Mouse (Mus musculus) G1E (cell line): ENCODE measurements around the gene H3f3b. TPM values are rescaled to one million over a fixed set of nuclear protein-coding genes. Genes with fewer than 3 reads are reported as not detected.
"Not testable (repeated sequence)": the region's sequence is repeated elsewhere in the genome, so short reads cannot be mapped to it uniquely, and the experiment has no call there.

Experiments
- ATAC-seq: 2 replicates; pipeline ENCODE4 v1.8.0; 2016; ENCODE audit warnings: mild to moderate bottlenecking; ENCODE audit not compliant: insufficient number of reproducible peaks, poor library complexity, low FRiP score, severe bottlenecking; ENCODE audit errors: extremely low read depth
- DNase-seq: peaks from one replicate; pipeline ENCODE4 v3.0.0; 2012; ENCODE audit warnings: low spot score
- H3K27me3 ChIP-seq: 2 replicates; pipeline ENCODE4 v1.6.1; 2012; ENCODE audit warnings: mild to moderate bottlenecking, low read length, inconsistent platforms; ENCODE audit not compliant: insufficient read depth
- H3K36me3 ChIP-seq: replicated peaks from 2 replicates; pipeline ENCODE3; 2012; ENCODE audit warnings: mild to moderate bottlenecking, inconsistent platforms
- H3K4me1 ChIP-seq: 2 replicates; pipeline ENCODE4 v1.6.1; 2012; ENCODE audit warnings: low read depth, low read length, inconsistent platforms, mixed read lengths; ENCODE audit not compliant: insufficient read depth
- H3K4me3 ChIP-seq: 2 replicates; pipeline ENCODE4 v1.5.1; 2012; ENCODE audit warnings: low read depth, mild to moderate bottlenecking, inconsistent platforms, low read length, moderate library complexity, mixed read lengths
- H3K9me3 ChIP-seq: replicated peaks from 2 replicates; pipeline ENCODE4 v1.6.1; 2012; ENCODE audit warnings: inconsistent platforms
- CTCF ChIP-seq: IDR thresholded peaks from 2 replicates; pipeline ENCODE4 v1.5.1; 2012; ENCODE audit warnings: low read depth, low read length, inconsistent platforms, mixed read lengths
- GATA1 ChIP-seq: IDR thresholded peaks from 2 replicates; pipeline ENCODE4 v1.6.1; 2012; ENCODE audit warnings: borderline replicate concordance, low read length, inconsistent platforms, mixed read lengths
- GATA2 ChIP-seq: IDR thresholded peaks from 2 replicates; pipeline ENCODE4 v1.6.1; 2012; ENCODE audit warnings: low read depth, low read length, inconsistent platforms, borderline replicate concordance
- POLR2AphosphoS5 ChIP-seq: IDR thresholded peaks from 2 replicates; pipeline ENCODE4 v1.6.1; 2012; ENCODE audit warnings: low read depth, low read length, inconsistent platforms; ENCODE audit not compliant: insufficient replicate concordance
- TAL1 ChIP-seq: conservative IDR thresholded peaks from 2 replicates; pipeline ENCODE4 v1.6.1; 2012; ENCODE audit warnings: low read depth, low read length, inconsistent platforms, mixed read lengths
- polyA plus RNA-seq: library from polyadenylated mRNA; stranded (reverse); fragments of >175 nt; gene quantifications from 2 replicates; pipeline ENCODE4 v1.2.3, GENCODE M21; 2012
- total RNA-seq, 2 experiments: library from RNA; stranded (forward) in 1 of 2; stranded (reverse) in 1 of 2; fragments of 200-1000 nt in 1 of 2; fragments of >200 nt in 1 of 2; fragmentation: Nextera tagmentation in 1 of 2; gene quantifications; 2 replicates each; pipeline ENCODE4 v1.2.3; 2014 to 2017

The H3f3b gene
- total and polyA plus RNA-seq, 3 experiments: 336 to 721 (median 692) TPM

- peak overlapping the region; percentile 91 for H3K4me3 ChIP-seq
- no peak for ATAC-seq
- TF ChIP-seq POLR2AphosphoS5 (no peak), GATA1 (no peak), TAL1 (no peak), CTCF (peak; percentile 44; the same call in 1 of the 2 replicates)
- H3K9me3 ChIP-seq: no peaks in the 10 kb centered on the region
- peak; percentile 56 for DNase-seq
- no peaks in the 10 kb centered on the region for H3K27me3 ChIP-seq
- H3K36me3 ChIP-seq: peaks cover 27% of the 10 kb centered on the region
- H3K4me1 ChIP-seq: peaks cover 20% of the 10 kb centered on the region
Measured at GRCm38 (mm10) chr11:116023771-116024355, 3.9 kb downstream of the H3f3b start.

GRCm38 (mm10) chr11:116023074-116023770, 4.5 kb downstream of the H3f3b start:
- not testable (repeated sequence) for DNase-seq, H3K27me3 ChIP-seq, ATAC-seq, H3K9me3 ChIP-seq
- Histone ChIP-seq H3K4me1 (peaks cover 15% of the 10 kb centered on the region), H3K4me3 (peak overlapping the region; percentile 91), H3K36me3 (peaks cover 27% of the 10 kb centered on the region)

GRCm38 (mm10) chr11:116022256-116022780, 5.4 kb downstream of the H3f3b start:
- H3K27me3 ChIP-seq: peaks cover 4% of the 10 kb centered on the region; the same call in 1 of the 2 replicates
- H3K9me3 ChIP-seq: no peaks in the 10 kb centered on the region
- H3K4me1 ChIP-seq: peaks cover 18% of the 10 kb centered on the region
- TF ChIP-seq GATA1: no peak
- TF ChIP-seq CTCF: no peak
- no peak for TF ChIP-seq POLR2AphosphoS5
- TF ChIP-seq TAL1: no peak
- TF ChIP-seq GATA2: no peak
- H3K4me3 ChIP-seq: peak overlapping the region; percentile 52; the same call in 1 of the 2 replicates
- peaks cover 27% of the 10 kb centered on the region for H3K36me3 ChIP-seq
- ATAC-seq (no peak), DNase-seq (no peak)

DNA sequence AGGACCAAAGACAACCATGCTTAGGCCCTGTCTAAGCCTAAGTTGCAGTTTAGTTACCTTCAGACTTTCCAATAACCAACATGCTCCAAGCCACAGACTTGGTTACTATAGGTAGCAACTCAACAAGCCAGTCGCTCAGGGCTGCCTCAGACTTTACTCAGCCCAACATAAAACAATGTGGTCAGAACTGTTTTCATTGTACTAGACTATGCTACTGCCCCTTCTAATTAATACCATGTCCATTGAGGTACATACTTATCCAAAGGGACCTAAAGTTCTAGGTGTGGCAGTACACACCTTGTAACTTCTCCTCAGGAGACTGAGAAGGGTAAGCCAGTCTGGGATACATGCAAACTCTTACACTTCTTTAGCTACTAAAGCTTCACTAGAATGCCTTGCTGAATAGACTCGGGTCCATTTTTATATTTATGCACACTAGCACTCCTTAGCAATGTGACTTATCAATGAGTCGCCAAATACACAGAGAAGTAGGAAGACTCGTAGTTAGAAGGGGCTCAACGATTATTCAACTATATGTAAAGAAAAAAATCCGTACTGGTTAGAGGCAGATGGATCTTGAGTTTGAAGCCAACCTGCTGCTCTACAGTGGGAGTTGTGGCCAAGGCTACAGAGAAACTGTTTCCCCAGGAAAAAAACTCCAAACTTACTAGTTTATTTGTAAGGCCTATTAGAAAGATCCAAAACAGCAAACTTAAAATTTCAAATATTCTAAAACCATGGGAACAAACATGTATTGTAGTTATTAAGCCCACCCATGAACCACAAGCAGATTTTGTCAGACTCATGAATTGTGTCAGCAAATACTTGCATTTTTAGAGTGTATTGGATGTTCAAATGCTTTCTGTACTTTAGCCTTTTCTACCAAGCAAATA, 6.2 kb downstream of the H3f3b start:
- Histone ChIP-seq H3K9me3 (no peaks in the 10 kb centered on the region), H3K4me3 (no peak overlapping the region), H3K36me3 (peaks cover 27% of the 10 kb centered on the region), H3K27me3 (peaks cover 4% of the 10 kb centered on the region; the same call in 1 of the 2 replicates), H3K4me1 (peaks cover 18% of the 10 kb centered on the region)
- TF ChIP-seq GATA1 (no peak), POLR2AphosphoS5 (peak; percentile 77; the same call in 1 of the 2 replicates)
- ATAC-seq (no peak), DNase-seq (no peak)

DNA sequence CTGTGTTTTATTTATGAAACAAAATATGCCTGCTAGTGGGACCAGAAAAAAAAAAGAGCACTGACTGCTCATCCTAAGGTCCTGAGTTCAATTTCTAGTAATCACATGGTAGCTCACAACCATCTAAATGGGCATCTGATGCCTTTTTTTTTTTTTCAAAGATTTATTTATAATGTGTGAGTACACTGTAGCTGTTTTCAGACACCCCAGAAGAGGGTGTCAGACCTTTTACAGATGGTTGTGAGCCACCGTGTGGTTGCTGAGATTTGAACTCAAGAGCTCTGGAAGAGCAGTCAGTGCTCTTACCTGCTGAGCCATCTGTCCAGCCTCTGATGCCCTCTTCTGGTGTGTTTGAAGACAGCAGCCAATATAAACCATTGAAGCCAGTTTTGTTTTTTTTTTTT, 7.2 kb downstream of the H3f3b start:
- no peak overlapping the region for H3K4me3 ChIP-seq
- H3K27me3 ChIP-seq: peaks cover 7% of the 10 kb centered on the region
- no peak for ATAC-seq
- H3K4me1 ChIP-seq: peaks cover 25% of the 10 kb centered on the region
- DNase-seq: no peak
- TF ChIP-seq GATA1 (no peak), POLR2AphosphoS5 (peak; percentile 12; the same call in 1 of the 2 replicates), CTCF (0 out of 2 replicates have a peak, but pooled peaks have one; percentile 9)
- peaks cover 27% of the 10 kb centered on the region for H3K36me3 ChIP-seq
- no peaks in the 10 kb centered on the region for H3K9me3 ChIP-seq

- ATAC-seq: no peak
- Histone ChIP-seq H3K9me3 (no peaks in the 10 kb centered on the region), H3K27me3 (peaks cover 7% of the 10 kb centered on the region), H3K4me1 (peaks cover 26% of the 10 kb centered on the region), H3K4me3 (no peak overlapping the region), H3K36me3 (peaks cover 27% of the 10 kb centered on the region)
- DNase-seq: no peak
- TF ChIP-seq POLR2AphosphoS5 (peak; percentile 99), CTCF (no peak)
Measured at GRCm38 (mm10) chr11:116019976-116020411, 7.8 kb downstream of the H3f3b start.
